In genomic region chr7:121001879-121002278, GRCm38 (mm10) we compare ENCODE assay signal across 22 mouse cellular contexts. TPM values are rescaled to one million over a fixed set of nuclear protein-coding genes. Genes with fewer than 3 reads are reported as not detected.
"Had no signal": no experiment of that assay in that cellular context is flagged by ENCODE, and none has a peak within 500 bp of the region (broad histone marks: within the 10 kb centered on the region; RNA-seq: fewer than 3 reads in every experiment).

No protein-coding gene starts in this region.

- H3K9ac ChIP-seq: lung, embryonic 14.5 days; midbrain, embryonic 12.5 days; neural tube, embryonic 13.5 days; neural tube, embryonic 15.5 days had no signal

- H3K36me3 ChIP-seq: midbrain, embryonic 10.5 days; midbrain, embryonic 12.5 days; neural tube, embryonic 13.5 days; neural tube, embryonic 15.5 days had no signal

- ATAC-seq: midbrain, embryonic 16.5 days had no signal

- H3K9me3 ChIP-seq: midbrain, embryonic 10.5 days; midbrain, embryonic 12.5 days; neural tube, embryonic 13.5 days; neural tube, embryonic 15.5 days had no signal

- H3K4me1 ChIP-seq: midbrain, embryonic 10.5 days; midbrain, embryonic 12.5 days; neural tube, embryonic 13.5 days; neural tube, embryonic 15.5 days had no signal

- H3K4me3 ChIP-seq: midbrain, embryonic 10.5 days; midbrain, embryonic 12.5 days; myocyte; neural tube, embryonic 13.5 days; neural tube, embryonic 15.5 days had no signal

- H3K27me3 ChIP-seq: midbrain, embryonic 12.5 days; neural tube, embryonic 13.5 days; neural tube, embryonic 15.5 days had no signal

- DNase-seq: lung, adult 18-20 months; lung, embryonic 14.5 days; lung, postnatal 10 days; lung, postnatal 4 days; midbrain, embryonic 14.5 days; retina, postnatal 1 day; right cerebral cortex, adult 18-20 months; right cerebral cortex, postnatal 25 days; spleen, adult 18-20 months; thymus, adult 18-20 months; thymus, postnatal 25 days; thymus, postnatal 4 days had no signal

- H3K4me2 ChIP-seq: lung, embryonic 14.5 days; midbrain, embryonic 12.5 days; neural tube, embryonic 13.5 days; neural tube, embryonic 15.5 days had no signal

- H3K27ac ChIP-seq: midbrain, embryonic 10.5 days; midbrain, embryonic 12.5 days; neural tube, embryonic 13.5 days; neural tube, embryonic 15.5 days had no signal

RNA-seq across cellular contexts. Expression of gene Mfsd13b, which starts 19.6 kb away (rescaled TPM):
- total RNA-seq: megakaryocyte, adult 5-6 weeks had no signal
- polyA plus RNA-seq: liver, embryonic 16.5 days; lung, embryonic 14.5 days; midbrain, embryonic 14.5 days; neural tube, embryonic 11.5 days; stomach, embryonic 14.5 days had no signal
